Mouse (Mus musculus) heart, postnatal 4 days (tissue): ENCODE results near the gene Sall4. TPM values are rescaled to one million over a fixed set of nuclear protein-coding genes. Genes with fewer than 3 reads are reported as not detected.
A peak's percentile ranks its signal among the peaks of the same experiment; 100 is the strongest.

Experiments
- DNase-seq: peaks from one replicate; pipeline ENCODE4 v3.0.0; 2021
- total RNA-seq, 2 experiments: library from RNA; stranded (reverse); gene quantifications; 2 replicates each; pipeline ENCODE4 v1.2.3; 2021

The Sall4 gene
- total RNA-seq, 2 experiments from 2014 or later: 1.1 to 1.5 TPM

- DNase-seq: peak; percentile 71
Observed at GRCm38 (mm10) chr2:168742649-168743048, 25.1 kb downstream of the Sall4 start.

GRCm38 (mm10) chr2:168742059-168742627 lies 25.6 kb downstream of the Sall4 start, which contains the start of gene Atp9a:
TSS of gene Atp9a (minus strand) at chr2:168742409.
- DNase-seq: peak; percentile 67

GRCm38 (mm10) chr2:168741273-168742058 lies 26.3 kb downstream of the Sall4 start:
- DNase-seq: peak; percentile 70

- no peak for DNase-seq
Observed at GRCm38 (mm10) chr2:168740496-168740895, 27.2 kb downstream of the Sall4 start.

- no peak for DNase-seq
Observed at GRCm38 (mm10) chr2:168738854-168739253, 28.9 kb downstream of the Sall4 start.

- peak; percentile 43 for DNase-seq
Observed at GRCm38 (mm10) chr2:168737878-168738277, 29.9 kb downstream of the Sall4 start.

- peak; percentile 68 for DNase-seq
Observed at GRCm38 (mm10) chr2:168734023-168734422, 33.7 kb downstream of the Sall4 start.

- DNase-seq: no peak
Observed at GRCm38 (mm10) chr2:168731258-168731657, 36.5 kb downstream of the Sall4 start.

- no peak for DNase-seq
Observed at GRCm38 (mm10) chr2:168729736-168730135, 38.0 kb downstream of the Sall4 start.

- peak; percentile 33 for DNase-seq
Observed at GRCm38 (mm10) chr2:168728045-168728444, 39.7 kb downstream of the Sall4 start.

GRCm38 (mm10) chr2:168726007-168726406 lies 41.7 kb downstream of the Sall4 start:
- peak; percentile 47 for DNase-seq

- no peak for DNase-seq
Observed at GRCm38 (mm10) chr2:168721313-168721712, 46.4 kb downstream of the Sall4 start.

GRCm38 (mm10) chr2:168719742-168720141 lies 48.0 kb downstream of the Sall4 start:
- no peak for DNase-seq

GRCm38 (mm10) chr2:168718735-168719134 lies 49.0 kb downstream of the Sall4 start:
- no peak for DNase-seq

GRCm38 (mm10) chr2:168718267-168718666 lies 49.5 kb downstream of the Sall4 start:
- no peak for DNase-seq

GRCm38 (mm10) chr2:168712199-168713176 lies 55.3 kb downstream of the Sall4 start:
- DNase-seq: peak; percentile 37

GRCm38 (mm10) chr2:168710979-168711378 lies 56.8 kb downstream of the Sall4 start:
- no peak for DNase-seq

- no peak for DNase-seq
Observed at GRCm38 (mm10) chr2:168707766-168708165, 60.0 kb downstream of the Sall4 start.

- DNase-seq: peak; percentile 54
Observed at GRCm38 (mm10) chr2:168702266-168702665, 65.5 kb downstream of the Sall4 start.
